Mouse (Mus musculus): Measurements from ENCODE around the gene Cad. TPM values are rescaled to one million over a fixed set of nuclear protein-coding genes. Genes with fewer than 3 reads are reported as not detected.

The Cad gene
- polyA plus RNA-seq, 1 experiment: 12.4 TPM

- no peak overlapping the region for H3K4me3 ChIP-seq (ENCODE audit: insufficient read depth, low read depth, low read length)
- no peaks in the 10 kb centered on the region for H3K36me3 ChIP-seq (ENCODE audit: control insufficient read depth, insufficient read depth, low read length)
- no peaks in the 10 kb centered on the region for H3K27me3 ChIP-seq (replicated peaks; ENCODE audit: control insufficient read depth, insufficient read depth, low read length)
- no peaks in the 10 kb centered on the region for H3K4me1 ChIP-seq (ENCODE audit: control insufficient read depth, insufficient read depth, low read length)
- 18% methylated on average over 5 of the region's 5 CpGs for WGBS
- TF ChIP-seq POLR2A (IDR thresholded peaks at IDR 0.05; ENCODE audit: low read depth, low read length) (no peak), CTCF (conservative IDR thresholded peaks at IDR 0.05; ENCODE audit: insufficient read depth, insufficient read length, low read depth, low read length) (peak; percentile 74)
- H3K27ac ChIP-seq (ENCODE audit: insufficient read depth, low read depth, low read length): no peak overlapping the region
- DNase-seq: peak; percentile 64
Observed at GRCm38 (mm10) chr5:31082355-31082754, 27.8 kb downstream of the Cad start.

- peak; percentile 71 for DNase-seq
- TF ChIP-seq POLR2A (IDR thresholded peaks at IDR 0.05; ENCODE audit: low read depth, low read length) (no peak), CTCF (conservative IDR thresholded peaks at IDR 0.05; ENCODE audit: insufficient read depth, insufficient read length, low read depth, low read length) (no peak)
- WGBS: 24% methylated on average over 12 of the region's 12 CpGs
- Histone ChIP-seq H3K4me3 (ENCODE audit: insufficient read depth, low read depth, low read length) (no peak overlapping the region), H3K36me3 (ENCODE audit: control insufficient read depth, insufficient read depth, low read length) (no peaks in the 10 kb centered on the region), H3K4me1 (ENCODE audit: control insufficient read depth, insufficient read depth, low read length) (no peaks in the 10 kb centered on the region), H3K27ac (ENCODE audit: insufficient read depth, low read depth, low read length) (no peak overlapping the region), H3K27me3 (replicated peaks; ENCODE audit: control insufficient read depth, insufficient read depth, low read length) (no peaks in the 10 kb centered on the region)
Observed at GRCm38 (mm10) chr5:31082935-31083625, 28.5 kb downstream of the Cad start.

GRCm38 (mm10) chr5:31083949-31084348, 29.4 kb downstream of the Cad start:
- no peak for DNase-seq

GRCm38 (mm10) chr5:31086606-31087005, 32.0 kb downstream of the Cad start:
- no peak for DNase-seq
- WGBS: 54% methylated on average over 7 of the region's 7 CpGs
- no peaks in the 10 kb centered on the region for H3K36me3 ChIP-seq (ENCODE audit: control insufficient read depth, insufficient read depth, low read length)
- no peak overlapping the region for H3K27ac ChIP-seq (ENCODE audit: insufficient read depth, low read depth, low read length)
- H3K27me3 ChIP-seq (replicated peaks; ENCODE audit: control insufficient read depth, insufficient read depth, low read length): no peaks in the 10 kb centered on the region
- H3K4me1 ChIP-seq (ENCODE audit: control insufficient read depth, insufficient read depth, low read length): no peaks in the 10 kb centered on the region
- no peak overlapping the region for H3K4me3 ChIP-seq (ENCODE audit: insufficient read depth, low read depth, low read length)
- no peak for TF ChIP-seq CTCF (conservative IDR thresholded peaks at IDR 0.05; ENCODE audit: insufficient read depth, insufficient read length, low read depth, low read length)

More at GRCm38 (mm10) chr5:31083949-31084348, 29.4 kb downstream of the Cad start:
- H3K4me3 ChIP-seq (ENCODE audit: insufficient read depth, low read depth, low read length): no peak overlapping the region
- H3K27me3 ChIP-seq (replicated peaks; ENCODE audit: control insufficient read depth, insufficient read depth, low read length): no peaks in the 10 kb centered on the region
- TF ChIP-seq POLR2A (IDR thresholded peaks at IDR 0.05; ENCODE audit: low read depth, low read length) (no peak), CTCF (conservative IDR thresholded peaks at IDR 0.05; ENCODE audit: insufficient read depth, insufficient read length, low read depth, low read length) (no peak)
- no peak overlapping the region for H3K27ac ChIP-seq (ENCODE audit: insufficient read depth, low read depth, low read length)
- 22% methylated on average over 8 of the region's 8 CpGs for WGBS
- no peaks in the 10 kb centered on the region for H3K36me3 ChIP-seq (ENCODE audit: control insufficient read depth, insufficient read depth, low read length)
- H3K4me1 ChIP-seq (ENCODE audit: control insufficient read depth, insufficient read depth, low read length): no peaks in the 10 kb centered on the region

DNA sequence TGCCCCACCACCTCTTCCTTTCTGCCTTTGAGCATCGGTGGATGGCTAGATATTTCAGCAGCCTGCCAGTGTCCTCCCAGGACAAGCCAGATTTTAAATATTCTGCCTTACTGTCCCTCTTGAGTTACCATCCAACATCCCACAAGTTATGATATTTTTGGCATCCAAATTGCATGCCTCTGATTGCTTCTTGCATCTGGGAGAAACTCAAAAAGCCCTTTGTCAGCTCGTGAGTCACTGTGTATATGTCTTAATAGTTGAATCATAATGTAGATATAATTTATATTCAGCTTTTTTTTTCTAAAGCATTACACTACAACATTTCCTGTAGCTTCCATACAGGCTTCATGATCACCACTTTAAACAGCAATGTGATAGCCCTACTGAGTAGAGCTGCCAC, 32.6 kb downstream of the Cad start:
- no peaks in the 10 kb centered on the region for H3K36me3 ChIP-seq (ENCODE audit: control insufficient read depth, insufficient read depth, low read length)
- H3K27ac ChIP-seq (ENCODE audit: insufficient read depth, low read depth, low read length): no peak overlapping the region
- H3K27me3 ChIP-seq (replicated peaks; ENCODE audit: control insufficient read depth, insufficient read depth, low read length): no peaks in the 10 kb centered on the region
- no peak overlapping the region for H3K4me3 ChIP-seq (ENCODE audit: insufficient read depth, low read depth, low read length)
- TF ChIP-seq POLR2A (IDR thresholded peaks at IDR 0.05; ENCODE audit: low read depth, low read length) (no peak), CTCF (conservative IDR thresholded peaks at IDR 0.05; ENCODE audit: insufficient read depth, insufficient read length, low read depth, low read length) (no peak)
- DNase-seq: no peak
- no peaks in the 10 kb centered on the region for H3K4me1 ChIP-seq (ENCODE audit: control insufficient read depth, insufficient read depth, low read length)
- 75% methylated on average over 2 of the region's 2 CpGs for WGBS

GRCm38 (mm10) chr5:31092231-31092975, 37.8 kb downstream of the Cad start:
- no peaks in the 10 kb centered on the region for H3K36me3 ChIP-seq (ENCODE audit: control insufficient read depth, insufficient read depth, low read length)
- peaks cover 14% of the 10 kb centered on the region for H3K27me3 ChIP-seq (replicated peaks; ENCODE audit: control insufficient read depth, insufficient read depth, low read length)
- H3K4me3 ChIP-seq (ENCODE audit: insufficient read depth, low read depth, low read length): no peak overlapping the region
- no peak for TF ChIP-seq CTCF (conservative IDR thresholded peaks at IDR 0.05; ENCODE audit: insufficient read depth, insufficient read length, low read depth, low read length)
- DNase-seq: no peak
- WGBS: 10% methylated on average over 39 of the region's 53 CpGs
- peaks cover 12% of the 10 kb centered on the region; the same call in 1 of the 2 replicates for H3K4me1 ChIP-seq (ENCODE audit: control insufficient read depth, insufficient read depth, low read length)
- no peak overlapping the region for H3K27ac ChIP-seq (ENCODE audit: insufficient read depth, low read depth, low read length)
